Mouse (Mus musculus) kidney, postnatal 0 days (tissue): ENCODE results near the gene Gphb5. TPM values are rescaled to one million over a fixed set of nuclear protein-coding genes. Genes with fewer than 3 reads are reported as not detected.
"Not testable (repeated sequence)": the region's sequence is repeated elsewhere in the genome, so short reads cannot be mapped to it uniquely, and the experiment has no call there.

ENCODE experiments used
- ATAC-seq: fragments of 200-750 bp; cut with Nextera tagmentation; replicated peaks from 2 replicates; pipeline ENCODE4 v1.8.0; 2017; ENCODE audit warnings: low read depth, moderate number of reproducible peaks, moderate TSS enrichment, moderate library complexity; ENCODE audit not compliant: low FRiP score
- DNase-seq: peaks from one replicate; pipeline ENCODE4 v3.0.0-alpha.2; 2016; ENCODE audit warnings: low spot score
- H3K27ac ChIP-seq: fragments of 300-500 bp; sonication (generic); 2 replicates; pipeline ENCODE4 v1.5.1; 2014; ENCODE audit warnings: mild to moderate bottlenecking
- H3K27me3 ChIP-seq: fragments of 300-500 bp; sonication (generic); 2 replicates; pipeline ENCODE4 v1.6.1; 2014; ENCODE audit warnings: low read length, mixed read lengths; ENCODE audit not compliant: insufficient read depth
- H3K36me3 ChIP-seq: fragments of 300-500 bp; sonication (generic); 2 replicates; pipeline ENCODE4 v1.6.1; 2014; ENCODE audit warnings: low read length, mixed read lengths; ENCODE audit not compliant: insufficient read depth
- H3K4me1 ChIP-seq: fragments of 300-500 bp; sonication (generic); replicated peaks from 2 replicates; pipeline ENCODE4 v1.6.1; 2014; ENCODE audit warnings: antibody characterized with exemption, low read length, mixed read lengths; ENCODE audit not compliant: insufficient read depth
- H3K4me2 ChIP-seq: fragments of 300-500 bp; sonication (generic); 2 replicates; pipeline ENCODE4 v1.6.1; 2014; ENCODE audit warnings: mild to moderate bottlenecking, low read length, moderate library complexity, mixed read lengths
- H3K4me3 ChIP-seq: fragments of 300-500 bp; sonication (generic); replicated peaks from 2 replicates; pipeline ENCODE4 v1.5.1; 2014; ENCODE audit warnings: low read depth, low read length
- H3K9ac ChIP-seq: fragments of 300-500 bp; sonication (generic); 2 replicates; pipeline ENCODE4 v1.6.1; 2014; ENCODE audit warnings: low read depth, low read length
- H3K9me3 ChIP-seq: fragments of 300-500 bp; sonication (generic); replicated peaks from 2 replicates; pipeline ENCODE4 v1.6.1; 2016; ENCODE audit warnings: low read length, inconsistent platforms, mixed read lengths
- CTCF ChIP-seq: IDR thresholded peaks from 2 replicates; pipeline ENCODE4 v1.5.1; 2016; ENCODE audit warnings: antibody characterized with exemption, low read depth, mild to moderate bottlenecking, moderate library complexity
- WGBS: fragments of 180-500 bp; shearing (Covaris S2); extraction: QIAGEN DNeasy Blood & Tissue Kit; methylation state at CpG from one replicate; pipeline ENCODE4 v1.1.7; 2014; 5-methylcytosine and 5-hydroxymethylcytosine counted together
- polyA plus RNA-seq: library from polyadenylated mRNA; unstranded; fragments of >200 nt; fragmentation: Nextera tagmentation; extraction: Ambion mirVana; gene quantifications from 2 replicates; pipeline ENCODE4 v1.2.1, GENCODE M21; 2015

The Gphb5 gene
- polyA plus RNA-seq, 1 experiment from 2014 or later: not detected

- Histone ChIP-seq H3K9me3 (no peaks in the 10 kb centered on the region), H3K4me3 (no peak overlapping the region), H3K9ac (no peak overlapping the region), H3K4me2 (no peak overlapping the region), H3K36me3 (peaks cover 15% of the 10 kb centered on the region), H3K4me1 (no peaks in the 10 kb centered on the region), H3K27ac (no peak overlapping the region), H3K27me3 (no peaks in the 10 kb centered on the region)
- no peak for DNase-seq
- WGBS: 80% methylated on average over 4 of the region's 4 CpGs
- ATAC-seq: no peak
- peak; percentile 44; the same call in 1 of the 2 replicates for TF ChIP-seq CTCF
Observed at GRCm38 (mm10) chr12:75453027-75453426, 36.4 kb upstream of the Gphb5 start.

- TF ChIP-seq CTCF: no peak
- Histone ChIP-seq H3K27ac (no peak overlapping the region), H3K4me2 (no peak overlapping the region), H3K4me3 (no peak overlapping the region), H3K4me1 (no peaks in the 10 kb centered on the region), H3K27me3 (no peaks in the 10 kb centered on the region), H3K36me3 (peaks cover 15% of the 10 kb centered on the region), H3K9me3 (no peaks in the 10 kb centered on the region), H3K9ac (no peak overlapping the region)
- 79% methylated on average over 8 of the region's 8 CpGs for WGBS
- ATAC-seq (0 out of 2 replicates have a peak, but pooled peaks have one; percentile 22), DNase-seq (no peak)
Observed at GRCm38 (mm10) chr12:75450592-75450991, 34.0 kb upstream of the Gphb5 start.

GRCm38 (mm10) chr12:75450011-75450410 is 33.4 kb upstream of the Gphb5 start:
- ATAC-seq: peak; percentile 80
- Histone ChIP-seq H3K9me3 (no peaks in the 10 kb centered on the region), H3K4me1 (no peaks in the 10 kb centered on the region), H3K4me2 (no peak overlapping the region), H3K27ac (no peak overlapping the region), H3K36me3 (peaks cover 15% of the 10 kb centered on the region), H3K4me3 (no peak overlapping the region), H3K27me3 (no peaks in the 10 kb centered on the region), H3K9ac (no peak overlapping the region)
- WGBS: 54% methylated on average over 14 of the region's 14 CpGs
- peak; percentile 60 for DNase-seq
- no peak for TF ChIP-seq CTCF

GRCm38 (mm10) chr12:75449475-75449966 is 32.9 kb upstream of the Gphb5 start:
- H3K27me3 ChIP-seq: no peaks in the 10 kb centered on the region
- no peaks in the 10 kb centered on the region for H3K4me1 ChIP-seq
- H3K4me3 ChIP-seq: no peak overlapping the region
- TF ChIP-seq CTCF: peak; percentile 65
- 55% methylated on average over 6 of the region's 6 CpGs for WGBS
- no peak overlapping the region for H3K9ac ChIP-seq
- H3K27ac ChIP-seq: no peak overlapping the region
- no peak overlapping the region for H3K4me2 ChIP-seq
- peaks cover 15% of the 10 kb centered on the region for H3K36me3 ChIP-seq
- H3K9me3 ChIP-seq: no peaks in the 10 kb centered on the region
- ATAC-seq (no peak), DNase-seq (peak; percentile 63)

GRCm38 (mm10) chr12:75448921-75449320 is 32.3 kb upstream of the Gphb5 start:
- no peak for ATAC-seq
- H3K4me1 ChIP-seq: no peaks in the 10 kb centered on the region
- H3K4me2 ChIP-seq: no peak overlapping the region
- H3K4me3 ChIP-seq: no peak overlapping the region
- TF ChIP-seq CTCF: no peak
- H3K9me3 ChIP-seq: no peaks in the 10 kb centered on the region
- no peak for DNase-seq
- peaks cover 14% of the 10 kb centered on the region for H3K36me3 ChIP-seq
- 65% methylated on average over 5 of the region's 5 CpGs for WGBS
- H3K27ac ChIP-seq: no peak overlapping the region
- no peak overlapping the region for H3K9ac ChIP-seq
- H3K27me3 ChIP-seq: no peaks in the 10 kb centered on the region

GRCm38 (mm10) chr12:75446245-75446644 is 29.7 kb upstream of the Gphb5 start:
- no peaks in the 10 kb centered on the region for H3K4me1 ChIP-seq
- H3K9ac ChIP-seq: no peak overlapping the region
- H3K27ac ChIP-seq: no peak overlapping the region
- H3K36me3 ChIP-seq: no peaks in the 10 kb centered on the region
- TF ChIP-seq CTCF: no peak
- H3K4me3 ChIP-seq: no peak overlapping the region
- no peak overlapping the region for H3K4me2 ChIP-seq
- ATAC-seq (no peak), DNase-seq (no peak)
- WGBS: 85% methylated on average over 7 of the region's 7 CpGs
- H3K27me3 ChIP-seq: no peaks in the 10 kb centered on the region
- no peaks in the 10 kb centered on the region for H3K9me3 ChIP-seq

- H3K4me3 ChIP-seq, H3K36me3 ChIP-seq, DNase-seq, H3K9ac ChIP-seq, ATAC-seq, H3K27ac ChIP-seq, H3K4me2 ChIP-seq, H3K9me3 ChIP-seq, H3K27me3 ChIP-seq, H3K4me1 ChIP-seq: not testable (repeated sequence)
- 83% methylated on average over 6 of the region's 6 CpGs for WGBS
Observed at GRCm38 (mm10) chr12:75432400-75432799, 15.8 kb upstream of the Gphb5 start.
